Mouse (Mus musculus) ES-E14 (cell line): ENCODE measurements around the gene Ccdc157.

Source experiments
- CHD2 ChIP-seq: IDR thresholded peaks from 2 replicates; pipeline ENCODE4 v1.6.1; 2014; ENCODE audit warnings: mild to moderate bottlenecking, low read depth, low read length, inconsistent platforms
- HCFC1 ChIP-seq: IDR thresholded peaks from 2 replicates; pipeline ENCODE4 v1.6.1; 2012; ENCODE audit warnings: low read length, inconsistent platforms, borderline replicate concordance; ENCODE audit not compliant: insufficient read depth
- MAFK ChIP-seq: IDR thresholded peaks from 2 replicates; pipeline ENCODE4 v1.6.1; 2014; ENCODE audit warnings: mild to moderate bottlenecking, low read depth, low read length, inconsistent platforms; ENCODE audit not compliant: insufficient read depth
- ZC3H11A ChIP-seq: IDR thresholded peaks from 2 replicates; pipeline ENCODE4 v1.6.1; 2012; ENCODE audit warnings: low read depth, mild to moderate bottlenecking, inconsistent platforms, low read length, borderline replicate concordance
- ZNF384 ChIP-seq: IDR thresholded peaks from 2 replicates; pipeline ENCODE4 v1.6.1; 2012; ENCODE audit warnings: low read depth, low read length, inconsistent platforms

DNA sequence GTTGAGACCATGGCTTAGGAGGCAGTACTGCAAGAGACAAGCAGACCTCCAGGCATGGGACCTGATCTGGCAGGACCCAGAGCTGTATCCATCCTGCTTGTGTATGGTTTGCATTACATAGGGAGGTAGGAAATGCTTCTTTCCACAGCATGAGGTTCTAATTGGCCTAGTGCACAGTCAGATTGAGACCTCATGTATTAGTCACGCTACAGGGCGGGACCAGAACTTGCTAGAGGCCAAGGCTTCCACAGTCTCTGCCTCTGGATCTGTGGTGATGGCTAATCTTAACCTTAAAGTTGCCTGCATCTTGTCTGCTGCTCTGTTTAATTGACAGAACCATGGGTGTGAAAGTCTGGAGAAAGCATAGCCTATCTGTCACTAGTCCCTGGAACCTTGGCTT is 4.6 kb upstream of the Ccdc157 start:
- no peak for TF ChIP-seq MAFK
- no peak for TF ChIP-seq ZNF384
- TF ChIP-seq CHD2 = no peak
- TF ChIP-seq ZC3H11A = no peak
- TF ChIP-seq HCFC1 = no peak
